Mouse (Mus musculus): ENCODE measurements around the gene Ncln.

- no peak for TF ChIP-seq POLR2A (IDR thresholded peaks at IDR 0.05; ENCODE audit: insufficient read depth, low read length)
- TF ChIP-seq CTCF (IDR thresholded peaks at IDR 0.05; ENCODE audit: low read depth, low read length), result no peak
Observed at GRCm38 (mm10) chr10:81541363-81541762, 45.2 kb upstream of the Ncln start.
